Mouse (Mus musculus) brain, embryonic 14.5 days (tissue): ENCODE data around the gene Crnkl1. TPM values are rescaled to one million over a fixed set of nuclear protein-coding genes. Genes with fewer than 3 reads are reported as not detected.

Source experiments
- DNase-seq: peaks from one replicate; pipeline ENCODE4 v3.0.0-alpha.2; 2011; ENCODE audit warnings: low read depth
- CTCF ChIP-seq: fragments of 200-500 bp; IDR thresholded peaks from 2 replicates; pipeline ENCODE4 v1.5.1; 2012; ENCODE audit warnings: inconsistent platforms, mild to moderate bottlenecking, moderate library complexity, borderline replicate concordance; ENCODE audit not compliant: insufficient read depth, insufficient read length; ENCODE audit errors: extremely low read depth
- POLR2A ChIP-seq: fragments of 200-500 bp; IDR thresholded peaks from 2 replicates; pipeline ENCODE4 v1.6.1; 2012; ENCODE audit warnings: mild to moderate bottlenecking, inconsistent platforms, borderline replicate concordance; ENCODE audit not compliant: poor library complexity, insufficient read depth, insufficient read length, severe bottlenecking; ENCODE audit errors: extremely low read depth
- polyA plus RNA-seq: library from polyadenylated mRNA; depleted of rRNA; stranded (reverse); fragments of >200 nt; gene quantifications from 2 replicates; pipeline ENCODE4 v1.2.3, GENCODE M21; 2012; rRNA removed

The Crnkl1 gene
- 17.3 and 17.7 TPM in 2 replicates for polyA plus RNA-seq

DNA sequence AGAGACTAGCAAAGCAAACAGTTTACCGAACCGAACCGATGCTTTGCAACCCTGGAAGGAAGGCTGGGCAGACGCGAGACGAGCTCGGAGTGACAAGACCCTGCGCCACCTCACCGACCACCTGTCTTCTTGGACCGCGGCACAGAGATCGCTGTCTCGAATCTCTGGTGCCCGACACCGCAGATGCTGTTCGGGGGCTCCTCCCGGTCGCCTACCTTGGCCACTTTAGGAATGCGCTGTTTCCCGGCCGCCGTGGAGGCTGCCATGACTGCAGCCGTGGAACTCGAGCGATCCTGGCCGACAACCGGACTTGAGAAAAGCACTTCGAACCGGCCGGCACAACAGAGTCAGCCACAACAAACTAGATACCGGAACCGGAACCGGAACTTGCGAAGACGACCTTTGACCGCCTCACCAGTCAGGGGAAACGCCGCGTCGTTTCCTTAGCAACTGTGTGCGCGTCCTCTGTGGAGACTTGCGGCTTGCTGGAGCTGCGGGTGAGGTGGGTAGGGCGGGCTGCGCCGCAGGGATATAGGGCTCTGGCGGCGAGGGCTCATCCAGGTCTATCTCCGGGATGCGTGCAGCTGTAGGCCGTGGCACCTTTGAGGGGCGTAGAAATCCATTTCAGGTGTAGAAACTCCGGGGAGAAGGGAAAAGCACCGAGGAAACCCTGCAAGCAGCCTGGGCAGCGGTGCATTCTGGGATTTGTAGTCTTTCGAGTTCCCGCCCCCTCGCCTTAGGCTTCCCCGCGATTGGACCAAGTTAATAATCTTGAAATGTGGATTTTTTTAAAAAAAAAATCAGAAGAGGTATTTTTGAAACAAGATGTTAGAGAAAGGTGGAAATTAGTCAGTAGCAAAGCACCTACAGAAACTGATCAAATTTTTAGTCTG, at the start of gene Crnkl1, which contains the start of gene Cfap61:
TSS of gene Crnkl1 (minus strand) at position 676 of the 893 bp plus-strand sequence.
TSS of gene Cfap61 (plus strand) at position 446 of the 893 bp plus-strand sequence.
- peak; percentile 99 for DNase-seq
- no peak for TF ChIP-seq CTCF
- no peak for TF ChIP-seq POLR2A

DNA sequence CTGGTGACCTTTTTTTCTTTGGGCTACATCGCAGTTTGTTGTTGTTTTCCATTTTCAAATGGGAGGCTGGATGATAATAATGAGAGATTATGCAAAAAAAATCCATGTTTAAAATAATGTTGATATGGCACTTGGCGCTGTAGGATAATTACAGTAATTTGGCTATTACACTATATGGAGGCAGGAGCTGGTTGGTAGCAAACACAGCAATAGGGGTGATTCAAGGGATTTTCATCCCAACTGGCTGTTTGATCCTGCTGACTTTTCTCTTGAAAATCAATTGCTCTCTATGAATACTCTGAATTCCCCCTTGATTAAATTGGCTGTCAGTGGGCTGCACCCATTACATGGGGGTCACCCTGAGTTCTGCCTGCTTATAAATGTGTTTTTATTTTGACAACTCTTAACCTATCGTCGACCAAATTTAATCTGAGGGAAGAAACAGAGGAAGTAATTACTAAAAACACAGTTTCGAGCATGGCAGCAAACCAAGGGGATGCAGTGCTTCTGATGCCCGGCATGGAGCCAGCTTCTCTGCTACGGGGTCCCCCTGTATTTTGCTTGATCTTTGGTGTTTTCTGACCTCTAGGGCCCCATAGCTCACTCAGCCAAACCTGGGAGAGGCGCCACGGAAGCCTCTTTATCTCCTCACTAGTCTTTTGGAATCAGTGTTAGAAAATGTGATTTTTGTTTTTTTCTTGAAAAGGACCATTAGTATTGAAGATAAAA, 47.7 kb upstream of the Crnkl1 start:
- TF ChIP-seq CTCF (no peak), POLR2A (no peak)
- DNase-seq: peak; percentile 72

DNA sequence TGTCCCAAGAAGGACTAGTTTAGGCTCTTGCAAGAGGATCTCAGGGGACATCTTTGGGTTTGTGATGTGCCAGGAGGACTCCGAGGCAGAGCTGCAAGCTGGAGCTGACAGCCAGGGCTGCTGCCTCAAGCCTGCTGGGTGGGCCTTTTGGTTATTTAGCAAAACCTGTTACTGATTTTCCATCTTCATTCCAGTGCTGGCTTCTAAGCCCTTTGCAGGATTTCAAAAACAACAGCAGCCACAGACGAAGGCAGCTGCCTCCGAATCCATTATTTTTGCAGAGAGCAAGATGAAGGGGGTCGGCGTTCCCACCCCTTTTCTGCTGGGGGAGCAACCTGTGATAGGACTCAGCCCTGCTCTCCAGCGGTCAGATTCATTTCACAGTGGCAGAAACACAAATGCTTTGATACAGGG, 46.9 kb upstream of the Crnkl1 start:
- DNase-seq: peak; percentile 87
- no peak for TF ChIP-seq CTCF
- TF ChIP-seq POLR2A: no peak

DNA sequence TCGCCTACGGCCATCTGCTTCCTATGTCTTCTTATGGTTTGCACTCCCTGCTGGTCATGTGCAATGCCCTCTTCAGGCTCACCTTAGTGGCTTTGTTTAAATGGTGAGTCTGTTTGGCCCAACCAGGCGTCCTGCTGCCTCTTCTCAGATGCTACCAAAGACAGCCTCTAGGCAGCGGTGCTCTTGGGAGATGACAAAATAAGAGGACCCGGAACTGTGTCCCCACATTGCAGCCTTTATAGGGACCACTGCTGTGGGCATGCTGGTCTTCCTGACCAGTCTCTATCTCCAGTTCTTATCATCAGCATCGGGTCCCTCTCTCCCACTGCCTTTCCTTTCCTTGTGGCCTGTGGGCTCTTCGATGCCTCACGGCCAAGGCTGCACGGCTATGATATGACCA, 46.1 kb upstream of the Crnkl1 start:
- peak; percentile 15 for DNase-seq
- TF ChIP-seq POLR2A (no peak), CTCF (no peak)

DNA sequence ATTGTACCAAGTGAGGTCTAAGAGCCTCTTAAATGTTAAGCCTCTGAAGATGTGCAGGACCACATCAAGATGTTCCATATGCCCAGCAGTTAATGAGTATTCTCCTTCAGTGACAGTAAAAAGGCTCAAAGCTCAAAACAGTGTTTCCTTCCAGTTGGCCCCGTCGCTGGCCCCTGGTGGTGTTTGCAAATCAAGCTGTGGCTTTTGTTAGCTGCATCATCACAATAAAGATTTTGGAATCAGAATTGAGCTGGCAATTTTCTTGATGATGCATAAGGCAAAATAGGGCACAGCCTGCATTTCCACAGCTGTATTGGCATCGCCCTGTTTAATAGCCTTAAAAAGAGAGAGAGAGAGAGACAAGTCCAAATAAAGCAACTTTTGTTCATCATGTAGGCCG, 44.8 kb upstream of the Crnkl1 start:
- DNase-seq: peak; percentile 34
- no peak for TF ChIP-seq POLR2A
- no peak for TF ChIP-seq CTCF

DNA sequence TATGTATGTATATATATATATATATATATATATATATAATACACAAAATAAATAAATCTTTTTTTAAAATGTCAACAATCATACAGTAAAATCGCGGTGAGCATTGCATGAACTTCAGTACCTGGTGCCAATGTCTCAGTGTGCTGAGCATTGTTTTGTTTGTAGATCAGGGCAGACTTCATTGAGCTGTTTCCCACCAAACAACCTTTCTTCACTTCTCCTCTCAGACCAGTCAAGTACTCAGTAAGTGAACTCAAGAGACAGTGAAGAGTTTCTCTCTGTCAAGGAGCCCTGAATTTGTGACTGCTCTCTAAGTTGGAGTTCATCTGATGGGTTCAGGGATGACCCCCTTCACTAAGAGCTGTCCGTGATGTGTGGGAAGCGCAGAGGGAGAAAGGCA, 37.8 kb upstream of the Crnkl1 start:
- no peak for DNase-seq
- TF ChIP-seq CTCF: no peak
- no peak for TF ChIP-seq POLR2A

DNA sequence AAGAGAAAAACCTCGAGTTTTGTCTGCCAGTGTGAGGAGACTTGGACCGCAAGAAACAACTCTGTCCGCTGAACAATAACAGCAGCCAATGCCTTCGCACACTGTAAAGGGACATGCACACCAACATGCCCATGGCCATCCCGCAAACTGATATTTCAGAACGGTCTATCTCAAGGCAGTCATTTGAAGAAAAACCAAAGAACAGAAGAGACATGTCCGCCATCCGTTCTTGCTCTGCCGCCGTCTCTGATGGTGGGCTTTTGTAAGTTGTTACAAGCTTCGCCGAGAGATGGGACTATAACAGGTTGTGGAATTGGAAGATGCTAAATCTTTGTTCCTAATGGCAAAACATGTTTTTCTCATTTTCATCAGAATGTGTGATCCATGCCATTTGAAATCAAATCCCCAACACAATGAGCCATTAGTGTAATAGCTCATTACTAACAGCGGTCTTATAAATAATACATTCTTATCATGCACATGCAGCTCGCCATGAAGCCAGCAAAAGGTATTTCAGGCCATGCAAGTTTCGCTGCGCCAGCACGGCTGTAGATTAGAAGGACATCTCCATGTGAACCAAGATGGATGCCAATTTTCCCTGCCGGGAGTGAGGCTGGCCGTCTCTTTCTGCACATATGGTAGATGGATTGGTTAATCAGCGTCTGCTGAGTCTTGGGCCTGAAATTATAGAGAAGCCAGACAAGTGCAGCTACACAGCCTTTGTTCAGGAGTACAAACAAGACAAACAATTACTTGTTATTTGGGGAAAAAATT, 36.6 kb upstream of the Crnkl1 start:
- DNase-seq: peak; percentile 86
- TF ChIP-seq CTCF (no peak), POLR2A (no peak)

DNA sequence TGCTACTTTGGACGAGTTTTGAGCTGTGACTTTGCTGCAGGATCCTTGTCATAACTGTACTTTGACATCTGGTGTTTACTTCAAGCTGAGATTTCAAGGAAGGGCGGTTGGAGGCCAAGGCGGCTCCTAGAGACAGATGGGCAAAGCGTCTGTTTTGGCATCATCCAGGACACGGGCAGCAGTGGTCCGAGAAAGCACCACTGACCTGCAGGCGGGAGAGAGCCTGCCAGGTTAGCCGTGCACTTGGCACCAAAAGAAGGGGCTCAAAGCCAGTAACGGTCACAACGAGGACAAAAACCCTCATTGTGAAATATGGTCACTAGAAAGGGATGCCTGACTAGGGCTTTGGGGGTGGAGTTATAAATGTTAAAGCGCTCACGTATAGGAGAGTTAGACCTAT, 35.9 kb upstream of the Crnkl1 start:
- TF ChIP-seq POLR2A (no peak), CTCF (no peak)
- peak; percentile 27 for DNase-seq

DNA sequence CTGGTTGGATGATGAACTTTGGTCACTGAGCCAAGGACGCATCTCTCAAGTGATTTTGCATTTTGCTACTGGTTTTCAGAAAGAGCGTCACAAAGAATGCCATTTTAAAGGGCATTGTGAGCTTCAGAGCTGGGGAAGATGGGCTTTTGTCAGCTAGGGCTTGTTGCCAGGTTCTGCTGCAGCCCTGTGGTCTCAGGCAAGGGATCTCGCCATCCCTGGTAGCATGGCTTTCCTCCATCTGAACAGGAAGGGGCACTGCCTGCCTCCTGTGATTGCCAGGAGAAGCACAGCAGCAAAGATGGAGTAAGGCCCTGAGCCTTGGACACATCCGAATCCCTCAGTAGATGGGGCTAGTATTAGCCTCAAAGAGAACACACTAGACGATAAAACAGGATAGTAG, 27.0 kb upstream of the Crnkl1 start:
- peak; percentile 36 for DNase-seq
- TF ChIP-seq CTCF (no peak), POLR2A (no peak)

DNA sequence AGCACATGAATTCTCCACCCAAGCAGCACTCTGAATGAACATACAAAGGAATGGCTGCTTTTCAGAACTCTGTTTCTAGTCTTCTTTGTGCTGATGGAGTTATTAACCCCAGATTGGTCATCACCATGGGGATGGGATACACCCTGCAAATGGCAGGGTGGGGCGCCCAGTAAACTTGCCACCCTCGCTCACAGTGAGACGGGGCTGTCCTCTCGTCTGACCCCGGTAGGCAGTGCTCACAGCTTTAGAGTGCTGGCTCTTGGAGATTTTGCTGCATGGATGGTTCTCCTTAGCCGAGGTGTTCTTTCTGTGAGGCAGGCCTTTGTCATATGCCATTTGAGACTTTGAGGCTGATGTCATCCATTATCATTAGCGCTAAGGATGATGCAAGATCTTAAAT, 23.7 kb upstream of the Crnkl1 start:
- TF ChIP-seq POLR2A (no peak), CTCF (no peak)
- peak; percentile 37 for DNase-seq

DNA sequence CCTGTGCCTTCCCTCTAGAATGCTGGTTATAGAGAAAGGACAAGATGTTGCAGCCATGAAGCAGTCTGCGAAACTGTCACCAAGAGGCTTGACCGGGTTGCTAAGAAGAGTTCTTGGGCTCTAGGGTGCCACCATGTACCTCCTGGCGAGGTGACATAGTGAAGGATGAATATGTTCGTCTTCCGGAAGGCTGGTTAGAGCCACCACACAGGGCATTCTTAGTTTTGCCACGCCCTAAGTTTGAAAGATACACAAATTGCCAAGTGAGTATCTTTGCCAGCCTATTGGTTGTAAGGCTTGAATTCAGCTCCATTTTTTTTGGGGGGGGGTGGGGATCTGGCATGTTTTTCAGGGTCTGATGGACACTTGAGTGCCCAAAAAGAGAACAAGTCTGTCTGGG, 23.3 kb upstream of the Crnkl1 start:
- TF ChIP-seq POLR2A (no peak), CTCF (no peak)
- DNase-seq: no peak

DNA sequence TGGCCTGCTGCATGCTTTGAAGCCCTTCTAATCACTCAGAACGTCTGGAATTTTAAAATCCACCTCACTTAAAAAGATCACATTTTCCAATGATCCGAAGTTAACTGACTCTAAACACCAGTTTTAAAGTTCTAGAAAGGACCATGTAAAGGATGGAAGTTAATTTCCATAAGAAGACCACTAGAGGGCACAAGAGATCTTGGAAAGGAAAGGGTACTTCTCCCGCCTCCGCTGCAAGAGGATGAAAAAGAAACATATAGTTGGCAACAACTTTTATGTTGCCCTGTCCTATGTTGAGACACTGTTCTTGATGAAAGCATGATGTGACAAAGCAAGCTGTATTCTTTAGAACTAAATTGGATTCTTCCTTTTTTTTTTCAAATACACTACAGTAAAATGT, 22.6 kb upstream of the Crnkl1 start:
- TF ChIP-seq POLR2A (no peak), CTCF (peak; percentile 53; the same call in 1 of the 2 replicates)
- peak; percentile 86 for DNase-seq
